Mouse (Mus musculus): ENCODE data around the gene Gm10663. TPM values are rescaled to one million over a fixed set of nuclear protein-coding genes. Genes with fewer than 3 reads are reported as not detected.

The Gm10663 gene
- polyA plus RNA-seq, 1 experiment, result not detected

DNA sequence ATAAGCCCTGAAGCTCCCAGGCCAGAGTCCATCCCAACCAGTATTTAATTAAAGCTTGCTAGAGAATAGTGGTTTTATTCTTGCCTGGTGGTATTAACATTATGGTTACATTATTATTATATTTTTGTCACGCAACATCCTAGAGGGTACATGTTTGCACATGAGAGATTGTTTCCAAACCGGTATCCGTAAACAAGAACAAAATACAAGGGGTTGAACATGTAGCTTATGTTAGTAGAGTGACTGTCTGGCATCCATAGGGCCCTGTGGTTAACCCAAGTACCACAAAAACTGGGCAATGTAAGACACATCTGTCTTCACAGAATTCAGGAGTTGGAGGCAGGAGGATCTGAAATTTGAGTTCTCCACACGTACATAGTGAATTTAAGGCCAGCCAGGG, 7.8 kb upstream of the Gm10663 start:
- TF ChIP-seq GATA1 (IDR thresholded peaks at IDR 0.05; ENCODE audit: low read length), result no peak

DNA sequence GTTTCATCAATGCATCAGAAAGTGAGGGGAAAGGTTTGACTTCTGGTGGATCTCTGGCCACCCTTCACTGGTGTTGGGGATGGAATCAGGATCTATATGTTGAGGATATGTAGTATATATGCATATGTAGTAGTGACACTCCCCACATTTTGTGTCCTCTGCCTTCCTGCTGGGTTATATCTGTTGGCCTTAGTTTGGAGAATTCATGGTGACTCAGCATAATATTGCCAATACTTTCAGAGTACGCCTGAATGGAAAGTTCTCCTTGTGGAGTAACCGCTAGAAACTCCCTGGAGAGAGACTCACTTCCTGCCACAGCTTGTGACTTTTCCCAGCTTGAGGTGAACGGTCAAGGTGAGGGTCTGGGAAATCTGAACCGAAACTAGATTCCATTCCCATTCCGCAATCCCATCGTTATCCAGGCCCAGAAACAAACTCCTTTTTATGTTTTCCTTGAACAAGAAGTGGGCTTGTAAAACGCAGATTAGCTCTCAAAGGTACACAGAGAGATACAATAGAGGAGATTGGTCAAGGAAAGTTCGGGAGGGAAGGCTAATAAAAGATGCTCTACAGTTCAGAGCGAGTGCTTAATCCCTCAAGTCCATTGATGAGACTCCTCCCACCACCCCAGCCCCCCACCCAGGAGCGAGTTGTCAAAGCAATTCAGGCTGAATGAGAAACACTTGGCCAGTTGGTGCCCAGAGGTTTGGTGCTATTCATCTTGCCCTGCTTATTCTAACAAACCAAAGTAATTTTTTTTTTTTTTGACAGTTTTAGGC, 7.0 kb upstream of the Gm10663 start:
- TF ChIP-seq GATA1 (IDR thresholded peaks at IDR 0.05; ENCODE audit: low read length), result no peak

DNA sequence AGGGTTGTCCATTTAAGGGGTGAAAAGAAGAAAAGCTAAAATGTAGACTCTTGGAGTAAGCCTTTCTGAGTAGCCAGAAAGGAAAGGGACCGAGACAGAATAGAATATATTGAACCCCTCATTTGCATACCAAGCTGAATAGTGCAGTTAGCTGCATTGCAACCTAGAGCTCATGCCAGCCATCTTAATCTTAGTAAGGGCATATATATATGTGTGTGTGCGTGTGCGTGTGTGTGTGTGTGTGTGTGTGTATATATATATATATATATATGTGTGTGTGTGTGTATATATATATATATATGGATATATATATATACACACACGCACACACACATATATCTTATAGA, 6.4 kb upstream of the Gm10663 start:
- TF ChIP-seq GATA1 (IDR thresholded peaks at IDR 0.05; ENCODE audit: low read length), result no peak

DNA sequence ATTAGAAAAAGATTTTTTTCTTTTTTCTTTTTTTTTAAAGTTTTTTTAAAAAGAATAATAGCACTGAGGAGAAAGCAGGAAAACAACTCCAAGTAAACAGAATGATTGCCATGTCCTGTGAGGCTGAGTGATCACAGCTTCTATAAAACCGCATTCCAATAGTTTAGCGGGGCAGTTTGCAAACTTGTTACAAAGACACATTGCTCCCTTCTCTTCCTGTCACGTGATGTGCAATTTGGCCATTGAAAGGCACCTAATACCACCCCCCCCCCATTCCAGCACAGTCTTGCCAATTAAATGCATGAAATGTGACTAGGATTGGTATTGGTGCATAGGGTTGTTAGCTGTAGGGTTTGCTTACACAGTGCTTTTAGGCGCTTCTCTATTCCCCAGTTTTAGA, 3.8 kb upstream of the Gm10663 start:
- TF ChIP-seq GATA1 (IDR thresholded peaks at IDR 0.05; ENCODE audit: low read length), result no peak

DNA sequence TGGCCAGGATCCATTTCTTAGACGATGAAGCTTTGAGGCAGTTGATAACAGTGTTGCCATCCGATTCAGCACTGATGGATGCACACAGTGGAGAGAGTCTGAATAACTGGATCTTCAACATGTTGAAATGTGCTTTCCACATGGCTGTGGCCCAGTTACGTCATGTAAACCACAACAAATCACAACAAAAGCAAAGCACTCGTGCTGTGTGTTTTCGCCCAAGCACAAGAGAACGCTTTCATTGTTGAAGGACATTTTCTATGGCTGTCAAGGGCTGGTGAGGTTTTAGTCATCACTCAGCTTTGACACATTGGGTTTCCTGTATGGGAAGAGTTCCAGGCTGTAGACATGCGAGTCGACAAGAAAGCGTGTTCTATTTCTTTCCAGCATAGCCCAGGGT, 5.9 kb downstream of the Gm10663 start:
- TF ChIP-seq GATA1 (IDR thresholded peaks at IDR 0.05; ENCODE audit: low read length), result no peak

DNA sequence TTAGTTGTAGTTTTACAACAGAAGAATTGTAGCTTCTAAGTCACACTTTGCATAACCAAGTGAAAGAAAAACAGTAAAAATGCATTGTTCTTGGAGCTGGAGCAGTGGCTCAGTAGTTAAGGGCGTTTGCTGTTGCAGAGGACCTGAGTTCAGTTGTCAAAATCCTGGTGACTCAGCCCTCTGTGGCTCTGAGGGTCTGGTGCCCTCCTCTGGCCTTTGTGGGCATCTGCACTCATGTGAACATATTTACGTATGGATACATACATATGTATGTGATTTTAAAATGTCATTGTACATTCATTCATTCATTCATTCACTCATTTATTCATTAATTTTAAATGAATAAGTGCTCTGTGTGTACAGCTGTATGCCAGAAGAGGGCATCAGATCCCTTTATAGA, 10.8 kb downstream of the Gm10663 start:
- TF ChIP-seq GATA1 (IDR thresholded peaks at IDR 0.05; ENCODE audit: low read length), result no peak

DNA sequence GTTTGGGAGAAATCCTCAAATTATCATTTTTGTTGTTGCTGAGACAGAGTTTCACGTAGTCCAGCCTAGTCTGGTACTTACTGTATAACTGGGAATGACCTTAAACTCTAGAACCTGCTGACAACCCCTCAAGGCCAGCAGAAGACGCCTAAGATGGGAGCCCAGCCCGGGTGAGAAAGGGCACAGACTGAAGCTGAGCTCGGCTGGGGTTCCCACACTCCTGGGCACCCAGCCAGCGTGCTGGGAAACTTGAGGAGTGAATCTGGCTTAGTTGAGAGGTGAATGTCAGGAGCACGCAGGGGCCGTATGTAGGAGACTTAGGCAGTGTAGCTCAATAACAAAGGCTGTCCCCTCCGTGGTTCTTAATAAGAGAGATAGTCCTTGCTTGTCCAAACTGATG, 12.9 kb downstream of the Gm10663 start:
- no peak for TF ChIP-seq GATA1 (IDR thresholded peaks at IDR 0.05; ENCODE audit: low read length)

DNA sequence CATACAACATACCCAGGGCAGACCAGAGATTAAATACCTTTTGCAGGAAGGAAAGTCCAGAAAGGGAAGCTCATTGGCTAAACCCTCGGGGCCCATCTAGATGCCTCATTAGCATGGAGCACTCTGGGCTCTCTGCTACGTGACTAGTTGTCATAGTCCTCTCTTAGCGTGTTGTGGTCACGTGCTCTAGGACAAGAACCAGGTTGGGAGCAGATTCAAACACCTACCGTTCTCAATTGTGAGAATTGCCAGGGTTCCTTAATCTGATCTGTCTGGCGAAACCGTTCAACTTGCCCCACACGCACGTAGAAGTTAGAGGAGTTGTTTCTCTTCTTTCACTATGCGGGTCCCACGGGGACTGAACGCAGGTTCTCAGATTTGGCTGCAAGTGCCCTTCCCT, 13.3 kb downstream of the Gm10663 start:
- no peak for TF ChIP-seq GATA1 (IDR thresholded peaks at IDR 0.05; ENCODE audit: low read length)

DNA sequence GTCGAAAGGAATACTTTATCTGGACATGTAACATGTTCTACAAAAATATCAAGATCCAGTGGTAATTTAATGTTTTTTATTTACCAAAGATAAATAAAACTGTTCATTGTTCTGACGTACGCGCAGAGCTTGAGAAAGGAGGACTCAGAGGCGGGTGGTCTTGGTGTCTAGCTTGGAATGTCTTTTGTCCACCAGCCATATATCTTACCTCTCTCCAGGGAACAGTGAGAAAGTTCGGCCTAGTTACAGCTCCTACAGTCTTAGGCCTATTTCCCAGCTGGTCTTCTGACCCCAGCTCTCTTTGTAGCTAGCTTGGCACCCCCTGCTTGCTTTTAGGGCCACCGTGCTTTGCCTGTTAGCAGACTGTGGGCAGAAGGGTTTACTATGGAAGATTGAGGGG, 14.9 kb downstream of the Gm10663 start:
- TF ChIP-seq GATA1 (IDR thresholded peaks at IDR 0.05; ENCODE audit: low read length), result no peak

DNA sequence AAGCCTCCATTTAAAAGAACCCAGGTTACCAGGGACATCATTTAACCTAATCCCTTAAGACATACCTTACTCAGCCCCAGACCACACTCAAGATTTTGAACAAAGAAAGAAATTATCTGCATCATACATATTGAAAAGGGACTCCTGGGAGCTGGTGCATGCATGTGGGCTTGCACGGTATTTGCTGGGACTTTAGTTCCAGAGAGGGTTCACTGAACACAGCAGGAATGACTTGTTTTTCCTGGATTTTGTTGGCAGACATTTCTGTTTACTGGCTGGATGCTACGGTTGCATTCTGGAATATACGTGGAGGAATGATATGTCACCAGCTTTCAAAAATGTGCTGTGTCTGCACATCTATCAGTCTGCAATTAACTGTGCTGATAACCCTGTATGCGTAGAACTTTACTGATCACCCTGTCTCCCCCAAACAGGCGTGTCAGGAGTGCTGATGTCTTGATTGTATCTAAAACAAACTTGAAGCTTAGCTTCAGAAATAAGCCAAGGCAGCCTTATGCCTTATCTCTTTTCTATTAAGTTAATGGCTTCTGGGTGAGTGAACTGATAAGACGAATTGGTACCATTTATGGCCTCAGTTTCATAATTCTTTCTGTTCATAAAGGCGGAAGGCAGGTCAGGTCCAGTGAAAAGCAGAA, 23.1 kb downstream of the Gm10663 start:
- TF ChIP-seq GATA1 (IDR thresholded peaks at IDR 0.05; ENCODE audit: low read length), result no peak

DNA sequence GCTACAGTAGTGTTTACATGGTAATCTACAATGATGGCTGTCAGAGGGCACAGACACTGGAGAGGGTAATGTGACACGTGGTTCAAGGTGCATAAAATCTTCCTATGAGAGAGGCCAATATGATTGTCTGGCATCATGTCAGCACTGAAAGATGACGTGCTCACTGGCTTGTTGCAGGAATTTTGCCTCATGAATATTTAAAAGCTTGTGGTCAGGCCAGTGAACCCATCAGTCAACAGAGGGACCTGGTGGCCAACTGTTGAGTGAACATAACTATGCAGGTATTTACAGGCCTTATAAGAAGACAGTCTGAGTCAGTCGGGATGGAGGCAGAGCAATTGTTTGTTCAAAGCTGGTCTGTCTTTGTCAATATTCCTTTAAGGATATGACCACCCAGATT, 24.9 kb downstream of the Gm10663 start:
- no peak for TF ChIP-seq GATA1 (IDR thresholded peaks at IDR 0.05; ENCODE audit: low read length)

DNA sequence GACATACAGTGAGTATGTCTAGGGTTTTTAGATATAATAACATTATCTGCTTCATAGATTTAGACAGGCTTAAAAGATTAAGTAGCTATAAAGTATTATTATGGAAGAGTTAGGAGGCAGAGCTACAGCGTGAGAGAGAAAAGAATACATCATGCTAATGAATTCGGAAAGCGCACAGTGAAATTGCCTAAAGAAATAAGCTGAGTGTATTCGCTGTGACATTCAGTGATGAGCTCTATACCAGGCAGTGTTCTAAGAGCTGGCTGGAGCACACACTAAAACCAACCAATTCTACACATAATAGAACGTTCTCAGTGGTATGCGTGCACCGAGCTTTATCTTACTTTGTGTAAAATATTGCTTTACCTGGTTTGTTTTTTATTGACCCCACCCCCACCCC, 28.8 kb downstream of the Gm10663 start:
- no peak for TF ChIP-seq GATA1 (IDR thresholded peaks at IDR 0.05; ENCODE audit: low read length)

DNA sequence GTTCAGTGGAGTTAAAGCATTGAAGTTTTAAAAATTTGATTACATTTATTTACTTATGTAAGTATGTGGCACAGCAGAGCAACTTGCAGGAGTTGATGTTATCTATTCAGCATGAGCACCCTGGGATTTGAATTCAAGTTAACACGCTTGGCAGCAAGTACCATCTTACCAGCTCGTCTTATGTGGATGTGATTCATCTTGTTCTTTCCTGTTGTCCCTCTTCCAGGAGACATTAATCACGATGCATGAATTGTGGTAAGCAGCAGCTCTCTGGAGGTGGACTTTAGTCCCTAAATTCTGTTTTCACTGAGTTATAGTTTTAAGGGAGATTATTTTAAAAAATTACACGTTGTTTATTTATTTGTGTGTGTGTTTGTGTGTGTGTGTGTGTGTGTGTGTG, 29.2 kb downstream of the Gm10663 start:
- TF ChIP-seq GATA1 (IDR thresholded peaks at IDR 0.05; ENCODE audit: low read length), result no peak

DNA sequence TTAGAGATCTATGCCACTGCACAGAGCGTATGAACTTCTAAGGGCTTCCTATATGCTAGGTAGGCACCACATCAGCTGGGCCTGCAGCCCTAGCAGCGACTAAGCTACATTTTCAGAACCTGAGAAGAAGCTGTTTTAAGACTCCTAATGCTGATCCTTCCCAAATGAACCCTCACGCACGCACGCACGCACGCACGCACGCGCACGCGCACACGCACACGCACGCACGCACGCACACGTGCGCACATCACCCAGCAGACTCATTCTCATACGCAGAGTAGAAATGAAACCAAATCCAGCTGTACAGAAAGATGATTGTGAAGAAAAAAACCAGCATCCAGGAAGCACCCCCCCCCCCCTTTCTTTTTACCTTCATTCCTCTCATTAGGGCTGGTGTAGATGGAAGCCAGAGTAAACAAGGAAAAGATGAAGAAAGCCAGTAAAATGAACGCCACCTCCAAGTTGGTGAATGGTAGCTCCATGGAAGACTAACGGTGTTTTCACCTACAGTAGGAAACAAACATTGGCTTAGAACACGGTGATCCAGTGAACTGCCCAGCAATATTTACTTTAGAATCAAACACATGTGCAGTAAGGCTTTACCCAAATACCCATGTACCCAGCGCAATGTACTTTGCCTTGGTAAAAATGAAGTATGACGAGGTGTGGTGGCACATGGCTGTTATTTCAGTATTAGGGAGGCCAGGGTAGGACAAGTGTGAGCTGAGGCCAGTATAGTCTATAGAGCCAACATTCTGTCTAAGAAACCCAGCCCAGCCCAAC, 33.3 kb downstream of the Gm10663 start:
- no peak for TF ChIP-seq GATA1 (IDR thresholded peaks at IDR 0.05; ENCODE audit: low read length)

DNA sequence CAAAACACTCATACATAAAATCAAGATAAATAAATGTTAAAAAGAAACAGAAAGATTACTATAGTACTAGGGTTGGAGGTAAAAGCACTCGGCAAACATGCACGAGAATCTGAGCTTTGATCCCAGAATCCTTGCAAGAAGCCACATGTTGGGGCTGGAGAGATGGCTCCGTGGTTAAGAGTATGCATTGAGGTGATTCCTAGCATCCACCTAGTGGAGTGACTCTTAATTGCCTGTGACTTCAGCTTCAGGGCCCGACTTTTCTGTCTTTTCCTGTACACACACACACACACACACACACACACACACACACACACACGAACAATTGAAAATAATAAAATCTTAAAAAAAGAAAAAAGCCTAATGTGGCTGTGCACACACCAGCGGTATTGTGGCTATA, 34.1 kb downstream of the Gm10663 start:
- no peak for TF ChIP-seq GATA1 (IDR thresholded peaks at IDR 0.05; ENCODE audit: low read length)

DNA sequence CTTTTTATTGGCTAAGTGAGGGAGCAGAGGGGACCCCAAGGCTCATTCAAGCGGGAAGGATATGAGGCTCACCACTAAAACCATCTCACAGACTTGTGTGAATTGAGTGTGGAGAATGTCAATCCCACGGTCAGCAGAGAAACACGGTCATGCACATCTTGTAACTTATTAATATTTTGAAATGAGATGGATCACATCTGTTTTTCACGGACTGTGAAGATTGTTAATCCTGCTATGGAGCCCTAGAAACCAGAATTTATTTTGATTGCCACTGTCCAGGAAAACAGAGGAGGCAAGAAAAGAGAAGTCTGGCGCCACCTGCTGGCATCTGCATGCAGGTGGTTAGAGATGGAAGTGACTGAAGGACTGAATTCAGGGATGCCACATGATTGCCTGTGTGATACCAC, 35.5 kb downstream of the Gm10663 start:
- no peak for TF ChIP-seq GATA1 (IDR thresholded peaks at IDR 0.05; ENCODE audit: low read length)

DNA sequence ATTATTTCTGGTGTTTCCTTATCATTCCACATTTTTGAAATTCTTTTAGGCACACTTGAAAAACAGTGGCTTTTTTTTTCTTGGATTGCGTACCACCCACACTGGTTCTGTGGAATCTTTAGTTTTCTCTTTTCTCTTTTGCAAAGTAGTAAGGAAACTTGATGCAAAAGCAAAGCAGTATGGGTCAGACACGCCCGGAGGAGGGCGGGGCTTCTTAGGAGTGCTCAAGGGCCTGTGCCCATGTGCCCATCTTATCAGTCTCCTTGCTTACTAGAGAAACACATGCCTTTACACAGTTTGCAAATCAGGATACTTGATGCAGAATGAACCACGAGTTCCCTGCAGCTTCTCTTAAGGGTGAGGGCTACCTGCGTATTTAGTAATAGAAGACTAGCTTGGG, 37.3 kb downstream of the Gm10663 start:
- no peak for TF ChIP-seq GATA1 (IDR thresholded peaks at IDR 0.05; ENCODE audit: low read length)

Data from G1E-ER4 (cell line).